Mouse (Mus musculus) MEL (cell line): ENCODE data around the gene Dap. TPM values are rescaled to one million over a fixed set of nuclear protein-coding genes. Genes with fewer than 3 reads are reported as not detected.
A peak's percentile ranks its signal among the peaks of the same experiment; 100 is the strongest.

Experiments
- DNase-seq: peaks from one replicate; pipeline ENCODE4 v3.0.0; 2011; ENCODE audit warnings: low read depth, low spot score
- H3K27ac ChIP-seq: 2 replicates; pipeline ENCODE4 v1.5.1; 2012; ENCODE audit warnings: low read depth, mild to moderate bottlenecking, control low read depth, low read length, moderate library complexity; ENCODE audit not compliant: control insufficient read depth
- H3K27me3 ChIP-seq, 2 experiments: fragments of 150-350 bp in 1 of 2; sonication (generic) in 1 of 2; 2 replicates each; pipeline ENCODE4 v1.6.1; 2012; ENCODE audit warnings: low read length in 2 of 2, mild to moderate bottlenecking in 2 of 2, improper control_type of control experiment in 1 of 2, moderate library complexity in 1 of 2; ENCODE audit not compliant: insufficient read depth in 2 of 2, control insufficient read depth in 1 of 2
- H3K36me3 ChIP-seq, 2 experiments: 2 replicates each; pipeline ENCODE4 v1.6.1; 2012 to 2014; ENCODE audit warnings: low read length in 2 of 2, improper control_type of control experiment in 1 of 2, inconsistent platforms in 1 of 2, mild to moderate bottlenecking in 1 of 2; ENCODE audit not compliant: insufficient read depth in 2 of 2, control insufficient read depth in 1 of 2
- H3K4me1 ChIP-seq, 2 experiments: fragments of 150-350 bp in 1 of 2; sonication (generic) in 1 of 2; 2 replicates each; pipeline ENCODE4 v1.6.1; 2012; ENCODE audit warnings: low read length in 2 of 2, improper control_type of control experiment in 1 of 2, mild to moderate bottlenecking in 1 of 2; ENCODE audit not compliant: insufficient read depth in 2 of 2, control insufficient read depth in 1 of 2
- H3K4me3 ChIP-seq, 2 experiments: fragments of 150-350 bp in 1 of 2; sonication (generic) in 1 of 2; 2 replicates each; pipeline ENCODE4 v1.5.1; 2012; ENCODE audit warnings: low read depth in 2 of 2, low read length in 2 of 2, mild to moderate bottlenecking in 2 of 2, moderate library complexity in 2 of 2, control low read depth in 1 of 2, improper control_type of control experiment in 1 of 2; ENCODE audit not compliant: control insufficient read depth in 1 of 2, insufficient read depth in 1 of 2
- H3K79me2 ChIP-seq: 2 replicates; pipeline ENCODE4 v1.6.1; 2012; ENCODE audit warnings: mild to moderate bottlenecking, low read length, moderate library complexity; ENCODE audit not compliant: control insufficient read depth, poor library complexity, insufficient read depth
- H3K9ac ChIP-seq: 2 replicates; pipeline ENCODE4 v1.6.1; 2012; ENCODE audit warnings: low read depth, mild to moderate bottlenecking, control low read depth, low read length, moderate library complexity; ENCODE audit not compliant: control insufficient read depth, poor library complexity, severe bottlenecking
- H3K9me3 ChIP-seq: fragments of 150-350 bp; sonication (generic); replicated peaks from 2 replicates; pipeline ENCODE4 v1.6.1; 2012; ENCODE audit warnings: mild to moderate bottlenecking, low read length, improper control_type of control experiment, moderate library complexity; ENCODE audit not compliant: insufficient read depth
- CHD2 ChIP-seq: IDR thresholded peaks from 2 replicates; pipeline ENCODE4 v1.6.1; 2011; ENCODE audit warnings: low read length, improper control_type of control experiment
- CTCF ChIP-seq, 3 experiments: IDR thresholded peaks in 2 of 3; conservative IDR thresholded peaks in 1 of 3; 2 replicates each; pipeline ENCODE4 v1.5.1; 2011 to 2012; ENCODE audit warnings: low read length in 3 of 3, low read depth in 2 of 3, mild to moderate bottlenecking in 2 of 3, improper control_type of control experiment in 1 of 3, inconsistent platforms in 1 of 3, mixed read lengths in 1 of 3, moderate library complexity in 1 of 3; ENCODE audit not compliant: control insufficient read depth in 1 of 3, insufficient read depth in 1 of 3, poor library complexity in 1 of 3, severe bottlenecking in 1 of 3
- E2F4 ChIP-seq: IDR thresholded peaks from 2 replicates; pipeline ENCODE4 v1.6.1; 2011; ENCODE audit warnings: low read depth, low read length, improper control_type of control experiment, borderline replicate concordance
- EP300 ChIP-seq, 2 experiments: IDR thresholded peaks; 2 replicates each; pipeline ENCODE4 v1.6.1; 2011; ENCODE audit warnings: improper control_type of control experiment in 2 of 2, low read length in 2 of 2, low read depth in 1 of 2, mild to moderate bottlenecking in 1 of 2
- ETS1 ChIP-seq: IDR thresholded peaks from 2 replicates; pipeline ENCODE4 v1.6.1; 2012; ENCODE audit warnings: low read depth, mild to moderate bottlenecking, inconsistent platforms, low read length, improper control_type of control experiment, moderate library complexity
- GABPA ChIP-seq: IDR thresholded peaks from 2 replicates; pipeline ENCODE4 v1.6.1; 2012; ENCODE audit warnings: low read depth, mild to moderate bottlenecking, inconsistent platforms, low read length, improper control_type of control experiment, moderate library complexity
- GATA1 ChIP-seq: IDR thresholded peaks from 2 replicates; pipeline ENCODE4 v1.6.1; 2011; ENCODE audit warnings: low read depth, low read length, improper control_type of control experiment
- HCFC1 ChIP-seq: IDR thresholded peaks from 2 replicates; pipeline ENCODE4 v1.6.1; 2012; ENCODE audit warnings: low read depth, mild to moderate bottlenecking, inconsistent platforms, low read length, improper control_type of control experiment, moderate library complexity
- JUND ChIP-seq: IDR thresholded peaks from 2 replicates; pipeline ENCODE4 v1.6.1; 2011; ENCODE audit warnings: low read depth, mild to moderate bottlenecking, improper control_type of control experiment, low read length
- MAX ChIP-seq: IDR thresholded peaks from 2 replicates; pipeline ENCODE4 v1.6.1; 2011; ENCODE audit warnings: low read length, improper control_type of control experiment
- MXI1 ChIP-seq: IDR thresholded peaks from 2 replicates; pipeline ENCODE4 v1.6.1; 2011; ENCODE audit warnings: mild to moderate bottlenecking, low read depth, low read length, improper control_type of control experiment
- MYB ChIP-seq: IDR thresholded peaks from 2 replicates; pipeline ENCODE4 v1.6.1; 2011; ENCODE audit warnings: mild to moderate bottlenecking, low read depth, low read length, improper control_type of control experiment
- NELFE ChIP-seq: IDR thresholded peaks from 2 replicates; pipeline ENCODE4 v1.6.1; 2011; ENCODE audit warnings: low read depth, low read length, improper control_type of control experiment
- POLR2AphosphoS2 ChIP-seq: IDR thresholded peaks from 2 replicates; pipeline ENCODE4 v1.6.1; 2011; ENCODE audit warnings: low read length, improper control_type of control experiment
- RAD21 ChIP-seq: IDR thresholded peaks from 2 replicates; pipeline ENCODE4 v1.6.1; 2011; ENCODE audit warnings: mild to moderate bottlenecking, low read depth, low read length, improper control_type of control experiment
- RCOR1 ChIP-seq: IDR thresholded peaks from 2 replicates; pipeline ENCODE4 v1.6.1; 2012; ENCODE audit warnings: low read depth, mild to moderate bottlenecking, inconsistent platforms, low read length, improper control_type of control experiment
- SIN3A ChIP-seq: IDR thresholded peaks from 2 replicates; pipeline ENCODE4 v1.6.1; 2012; ENCODE audit warnings: low read length, improper control_type of control experiment, inconsistent platforms
- SMC3 ChIP-seq: IDR thresholded peaks from 2 replicates; pipeline ENCODE4 v1.6.1; 2011; ENCODE audit warnings: low read depth, low read length, improper control_type of control experiment
- TCF12 ChIP-seq: IDR thresholded peaks from 2 replicates; pipeline ENCODE4 v1.6.1; 2014; ENCODE audit warnings: low read depth, mild to moderate bottlenecking, inconsistent platforms, low read length, improper control_type of control experiment, moderate library complexity
- USF2 ChIP-seq, 2 experiments: IDR thresholded peaks; 2 replicates each; pipeline ENCODE4 v1.6.1; 2011 to 2012; ENCODE audit warnings: improper control_type of control experiment in 2 of 2, low read length in 2 of 2, borderline replicate concordance in 1 of 2, inconsistent platforms in 1 of 2, low read depth in 1 of 2, mild to moderate bottlenecking in 1 of 2; ENCODE audit not compliant: insufficient read depth in 1 of 2
- ZC3H11A ChIP-seq: IDR thresholded peaks from 2 replicates; pipeline ENCODE4 v1.6.1; 2012; ENCODE audit warnings: low read depth, mild to moderate bottlenecking, inconsistent platforms, low read length, improper control_type of control experiment
- polyA plus RNA-seq, 2 experiments: library from polyadenylated mRNA; stranded (reverse) in 1 of 2; unstranded in 1 of 2; fragments of >175 nt in 1 of 2; fragments of >200 nt in 1 of 2; gene quantifications; 2 replicates each; pipeline versions ENCODE4 v1.2.1 to v1.2.4; 2012; ENCODE audit warnings: low replicate concordance in 2 of 2, low read depth in 1 of 2; ENCODE audit not compliant: insufficient read length in 2 of 2, insufficient read depth in 1 of 2, missing spikeins in 1 of 2
- total RNA-seq: library from RNA; depleted of rRNA; stranded (reverse); fragments of 300-350 nt; gene quantifications from 2 replicates; pipeline ENCODE4 v1.2.3, GENCODE M21; 2012

Dap gene
- total and polyA plus RNA-seq, 3 experiments: 17.8 to 72.6 TPM; not detected in 1

GRCm38 (mm10) chr15:31312001-31312400 lies 87.9 kb downstream of the Dap start:
- H3K4me3 ChIP-seq: no peak overlapping the region
- no peaks in the 10 kb centered on the region for H3K4me1 ChIP-seq
- no peak overlapping the region for H3K9ac ChIP-seq
- H3K9me3 ChIP-seq: no peaks in the 10 kb centered on the region
- no peaks in the 10 kb centered on the region for H3K36me3 ChIP-seq
- DNase-seq: no peak
- no peaks in the 10 kb centered on the region for H3K27me3 ChIP-seq
- H3K79me2 ChIP-seq: no peaks in the 10 kb centered on the region
- no peak for TF ChIP-seq ZC3H11A
- TF ChIP-seq GABPA: no peak
- no peak for TF ChIP-seq MXI1
- no peak for TF ChIP-seq JUND
- no peak for TF ChIP-seq MYB
- TF ChIP-seq POLR2AphosphoS2: no peak
- TF ChIP-seq TCF12: no peak
- TF ChIP-seq HCFC1: no peak
- no peak for TF ChIP-seq RCOR1
- no peak for TF ChIP-seq MAX
- TF ChIP-seq GATA1: no peak
- TF ChIP-seq EP300 (IDR thresholded peaks at IDR 0.05; ENCODE audit: low read depth in 1 of 2, low read length in 2 of 2): no peak
- no peak for TF ChIP-seq SMC3
- TF ChIP-seq SIN3A: no peak
- no peak for TF ChIP-seq NELFE
- no peak for TF ChIP-seq ETS1
- TF ChIP-seq USF2 (IDR thresholded peaks at IDR 0.05; ENCODE audit: borderline replicate concordance in 1 of 2, insufficient read depth in 1 of 2, low read depth in 1 of 2, low read length in 2 of 2): no peak
- no peak for TF ChIP-seq E2F4
- H3K27ac ChIP-seq: no peak overlapping the region

GRCm38 (mm10) chr15:31315630-31316231 lies 91.6 kb downstream of the Dap start:
- Histone ChIP-seq H3K9me3 (no peaks in the 10 kb centered on the region), H3K9ac (no peak overlapping the region), H3K27ac (no peak overlapping the region), H3K36me3 (no peaks in the 10 kb centered on the region), H3K27me3 (no peaks in the 10 kb centered on the region), H3K79me2 (no peaks in the 10 kb centered on the region), H3K4me1 (no peaks in the 10 kb centered on the region), H3K4me3 (no peak overlapping the region)
- no peak for TF ChIP-seq RCOR1
- peak; percentile 100 for TF ChIP-seq RAD21
- peak; percentile 95 for TF ChIP-seq ZC3H11A
- TF ChIP-seq SIN3A: 0 out of 2 replicates have a peak, but pooled peaks have one; percentile 23
- TF ChIP-seq SMC3: peak; percentile 98
- TF ChIP-seq CTCF (IDR thresholded peaks at IDR 0.05 in 2 of 3, conservative IDR thresholded peaks at IDR 0.05 in 1 of 3; ENCODE audit: control insufficient read depth in 1 of 3, insufficient read depth in 1 of 3, low read depth in 2 of 3, low read length in 3 of 3, poor library complexity in 1 of 3, severe bottlenecking in 1 of 3): peak; percentile 70 to 99 (median 89)
- no peak for TF ChIP-seq CHD2
- DNase-seq: peak; percentile 90
